31 mouse cellular contexts compared by ENCODE assay signal in the genomic region with DNA sequence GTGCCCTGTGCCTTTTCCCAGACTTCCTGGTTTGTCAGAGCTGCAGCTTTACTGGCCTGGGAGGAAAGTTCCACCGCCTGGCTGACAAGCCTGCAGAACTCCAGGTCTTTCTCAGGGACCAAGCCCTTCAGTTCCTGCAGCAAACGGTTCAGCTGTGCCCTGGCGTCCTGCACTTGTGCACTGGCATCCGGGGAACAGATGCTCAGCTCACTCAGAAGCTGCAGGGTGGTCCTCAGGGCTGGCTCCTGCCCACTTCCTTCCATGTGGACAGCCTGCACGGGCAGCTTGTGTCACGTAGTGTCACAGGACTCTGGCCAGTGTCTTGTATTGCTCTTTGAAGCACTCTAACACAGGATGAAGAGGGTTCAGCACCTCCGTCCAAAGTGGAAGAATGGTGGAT. TPM values are rescaled to one million over a fixed set of nuclear protein-coding genes. Genes with fewer than 3 reads are reported as not detected.
DNase-seq lines count a peak whose midpoint lies in the region; ATAC-seq and TF ChIP-seq lines count a peak whose summit lies in the region.
"Had no signal": no experiment of that assay in that cellular context is flagged by ENCODE, and none has a peak within 500 bp of the region (broad histone marks: within the 10 kb centered on the region; RNA-seq: fewer than 3 reads in every experiment).

No protein-coding gene starts in this region.

- no peak overlapping the region for H3K4me2 ChIP-seq in heart, embryonic 16.5 days (ENCODE audit: low read depth, low read length)
- H3K4me2 ChIP-seq: embryonic facial prominence, embryonic 13.5 days; forebrain, embryonic 12.5 days; heart, embryonic 15.5 days; hindbrain, embryonic 12.5 days; lung, embryonic 14.5 days had no signal

- ATAC-seq in heart, embryonic 16.5 days (replicated peaks; ENCODE audit: extremely low read depth, insufficient read depth, low FRiP score), result no peak
- peak; percentile 38; the same call in 1 of the 2 replicates for ATAC-seq in megakaryocyte, adult 5-6 weeks (ENCODE audit: poor library complexity, severe bottlenecking)
- ATAC-seq in erythroblast, adult 5-6 weeks (replicated peaks; ENCODE audit: low FRiP score, poor library complexity, severe bottlenecking), result no peak

- TF ChIP-seq POLR2A in heart, adult 2 months (IDR thresholded peaks at IDR 0.05; ENCODE audit: insufficient read depth, low read depth, low read length), result no peak

- no peaks in the 10 kb centered on the region for H3K4me1 ChIP-seq in heart, embryonic 16.5 days (ENCODE audit: control insufficient read depth, insufficient read depth, low read length)
- no peaks in the 10 kb centered on the region for H3K4me1 ChIP-seq in heart, adult 2 months (ENCODE audit: control insufficient read depth, insufficient read depth, low read length)
- H3K4me1 ChIP-seq: embryonic facial prominence, embryonic 13.5 days; forebrain, embryonic 12.5 days; heart, embryonic 15.5 days; hindbrain, embryonic 12.5 days had no signal

- 0 out of 2 replicates have a peak overlapping the region, but pooled peaks have one; percentile 2 for H3K4me3 ChIP-seq in heart, embryonic 16.5 days (ENCODE audit: low read length)
- H3K4me3 ChIP-seq in heart, adult 2 months, result no peak overlapping the region
- H3K4me3 ChIP-seq: embryonic facial prominence, embryonic 13.5 days; forebrain, embryonic 12.5 days; heart, embryonic 15.5 days; hindbrain, embryonic 12.5 days had no signal

- no peaks in the 10 kb centered on the region for H3K79me2 ChIP-seq in heart, adult 2 months (replicated peaks; ENCODE audit: control insufficient read depth, insufficient read depth, low read length)

- intact Hi-C loops in heart, adult 2 months (cut with DNase I), result no loop called here

- 64% methylated on average over 7 of the region's 7 CpGs for WGBS in heart, embryonic 16.5 days
- WGBS in heart, adult 2 months, result 50% methylated on average over 7 of the region's 7 CpGs

- 0 out of 2 replicates have a peak overlapping the region, but pooled peaks have one; percentile 9 for H3K27ac ChIP-seq in heart, embryonic 16.5 days (ENCODE audit: low read length)
- H3K27ac ChIP-seq in heart, adult 2 months, result no peak overlapping the region
- H3K27ac ChIP-seq: embryonic facial prominence, embryonic 13.5 days; forebrain, embryonic 12.5 days; hindbrain, embryonic 12.5 days; macrophage had no signal

- no peak overlapping the region for H3K9ac ChIP-seq in heart, embryonic 16.5 days (ENCODE audit: low read length)
- no peak overlapping the region for H3K9ac ChIP-seq in heart, adult 2 months (ENCODE audit: low read depth, low read length)
- H3K9ac ChIP-seq: embryonic facial prominence, embryonic 13.5 days; forebrain, embryonic 12.5 days; heart, embryonic 15.5 days; hindbrain, embryonic 12.5 days; lung, embryonic 14.5 days had no signal

- H3K27me3 ChIP-seq in heart, embryonic 16.5 days (ENCODE audit: control insufficient read depth, insufficient read depth, low read length), result no peaks in the 10 kb centered on the region
- no peaks in the 10 kb centered on the region for H3K27me3 ChIP-seq in heart, adult 2 months (ENCODE audit: control insufficient read depth, insufficient read depth, low read length)
- H3K27me3 ChIP-seq: embryonic facial prominence, embryonic 13.5 days; forebrain, embryonic 12.5 days; heart, embryonic 15.5 days; hindbrain, embryonic 12.5 days had no signal

- no peak for TF ChIP-seq CTCF in heart, adult 2 months (IDR thresholded peaks at IDR 0.05)

- no peak for TF ChIP-seq EP300 in heart, adult 2 months (IDR thresholded peaks at IDR 0.05; ENCODE audit: insufficient read depth, low read depth, low read length)

- H3K36me3 ChIP-seq in heart, embryonic 16.5 days (ENCODE audit: control insufficient read depth, insufficient read depth), result no peaks in the 10 kb centered on the region
- H3K36me3 ChIP-seq in heart, adult 2 months (ENCODE audit: control insufficient read depth, insufficient read depth, low read length), result no peaks in the 10 kb centered on the region
- H3K36me3 ChIP-seq: embryonic facial prominence, embryonic 13.5 days; forebrain, embryonic 12.5 days; heart, embryonic 15.5 days; hindbrain, embryonic 12.5 days had no signal

- DNase-seq in heart, adult 8-10 months (ENCODE audit: low spot score), result no peak
- DNase-seq in ES-CJ7 (ENCODE audit: low read depth, low spot score), result peak; percentile 28
- peak; percentile 78 for DNase-seq in thymus, postnatal 14 days
- DNase-seq in layer of hippocampus, adult 18-20 months (ENCODE audit: low spot score in 2 of 2), result no peak
- DNase-seq in heart, adult 2 months, result no peak
- DNase-seq: adrenal gland, adult 8-10 months; B cell, adult 2 months; cerebellum, adult 11 months; heart, adult 11 months; kidney, adult 8-10 months; kidney, postnatal 36 days; lung, embryonic 14.5 days; midbrain, embryonic 14.5 days; right cerebral cortex, adult 18-20 months had no signal

- H3K9me3 ChIP-seq in heart, embryonic 16.5 days (replicated peaks; ENCODE audit: control insufficient read depth, low read length), result no peaks in the 10 kb centered on the region
- H3K9me3 ChIP-seq: embryonic facial prominence, embryonic 13.5 days; heart, embryonic 15.5 days had no signal

RNA-seq across cellular contexts. Expression of a gene that starts 23.0 kb away (rescaled TPM):
- polyA plus RNA-seq in heart, embryonic 16.5 days (2015; fragmentation: Nextera tagmentation; extraction: Ambion mirVana), result 3.3 and 7.6 TPM in 2 replicates
- under 1 TPM in 1 of 4 experiments, not detected in 3; 0.55 TPM for total RNA-seq in heart, adult 8-10 months (2022)
- total RNA-seq in megakaryocyte, adult 5-6 weeks (2015), result not detected in 2 replicates
- not detected in 2 replicates for total RNA-seq in megakaryocyte, adult 5-6 weeks (2017)
- total RNA-seq in layer of hippocampus, adult 18-20 months (2021), result not detected
- not detected in 2 replicates for total RNA-seq in erythroblast, adult 5-6 weeks (2015; ENCODE audit: low replicate concordance)
- not detected in 2 replicates for total RNA-seq in erythroblast, adult 5-6 weeks (2017; ENCODE audit: low replicate concordance)
- total RNA-seq in heart, adult 2 months (2021), result under 1 TPM; 0.18 to 0.52 TPM
- polyA plus RNA-seq in heart, adult 2 months (2012; rRNA removed), result not detected in 2 replicates
- total RNA-seq: adrenal gland, adult 8-10 months; layer of hippocampus, postnatal 10 days; left cerebral cortex, postnatal 14 days; liver, adult 2 months; MEL had no signal
- polyA plus RNA-seq: brain, embryonic 14.5 days; cortical plate, adult 2 months; embryonic facial prominence, embryonic 13.5 days; forebrain, embryonic 12.5 days; liver, adult 2 months; lung, embryonic 14.5 days; macrophage; midbrain, embryonic 14.5 days; small intestine, adult 2 months; stomach, embryonic 14.5 days; urinary bladder, adult 2 months had no signal

RNA-seq across cellular contexts. Expression of a gene that starts 50.7 kb away (rescaled TPM):
- polyA plus RNA-seq in heart, embryonic 16.5 days (2015; fragmentation: Nextera tagmentation; extraction: Ambion mirVana), result 5.9 and 16.8 TPM in 2 replicates
- under 1 TPM; 0.28 to 0.47 (median 0.36) TPM for total RNA-seq in heart, adult 8-10 months (2022)
- 6.4 and 10.8 TPM in 2 replicates for total RNA-seq in megakaryocyte, adult 5-6 weeks (2015)
- total RNA-seq in megakaryocyte, adult 5-6 weeks (2017), result 9.3 and 10.5 TPM in 2 replicates
- total RNA-seq in layer of hippocampus, adult 18-20 months (2021), result under 1 TPM; 0.63 to 0.89 TPM
- 2.1 and 2.5 TPM in 2 replicates for total RNA-seq in erythroblast, adult 5-6 weeks (2015; ENCODE audit: low replicate concordance)
- 1.0 and 3.3 TPM in 2 replicates for total RNA-seq in erythroblast, adult 5-6 weeks (2017; ENCODE audit: low replicate concordance)
- under 1 TPM; 0.52 to 0.55 TPM for total RNA-seq in heart, adult 2 months (2021)
- 0.56 and 0.92 TPM in 2 replicates for polyA plus RNA-seq in heart, adult 2 months (2012; rRNA removed)

Comparison
In these comparisons a context has a peak if more than half of its experiments do, and no peak if none do; other contexts are left out.
1. DNase-seq: peak in ES-CJ7 (single experiment) and thymus, postnatal 14 days (single experiment); none in heart, adult 8-10 months (single experiment), layer of hippocampus, adult 18-20 months (0 of 2) and heart, adult 2 months (0 of 2).